Mouse (Mus musculus) B cell, adult 2 months (primary cell): ENCODE data around the gene Psme3.
"Not testable (repeated sequence)": the region's sequence is repeated elsewhere in the genome, so short reads cannot be mapped to it uniquely, and the experiment has no call there.

ENCODE experiments used
- DNase-seq, 2 experiments: peaks; one replicate each; pipeline ENCODE4 v3.0.0; 2022

Psme3 gene

GRCm38 (mm10) chr11:101314567-101314966, 1.4 kb upstream of the Psme3 start:
- no peak for DNase-seq

GRCm38 (mm10) chr11:101315082-101315650, 847 bp upstream of the Psme3 start:
- DNase-seq: no peak

- DNase-seq: no peak
Observed at GRCm38 (mm10) chr11:101316501-101316917, 496 bp downstream of the Psme3 start.

- DNase-seq: peak; percentile 28 to 42
Observed at GRCm38 (mm10) chr11:101323609-101324008, 7.6 kb downstream of the Psme3 start.

GRCm38 (mm10) chr11:101324763-101325162, 8.8 kb downstream of the Psme3 start, which contains the start of gene Aoc2:
TSS of gene Aoc2 (plus strand) at chr11:101325063.
- DNase-seq: no peak

- DNase-seq: not testable (repeated sequence)
Observed at GRCm38 (mm10) chr11:101325201-101325600, 9.2 kb downstream of the Psme3 start.

GRCm38 (mm10) chr11:101326147-101326546, 10.1 kb downstream of the Psme3 start:
- DNase-seq: no peak

GRCm38 (mm10) chr11:101327311-101327710, 11.3 kb downstream of the Psme3 start:
- no peak for DNase-seq

- no peak for DNase-seq
Observed at GRCm38 (mm10) chr11:101328941-101329635, 13.1 kb downstream of the Psme3 start.

- no peak for DNase-seq
Observed at GRCm38 (mm10) chr11:101330371-101330924, 14.4 kb downstream of the Psme3 start, which contains the start of gene Aoc3. TSS of gene Aoc3 (plus strand) at chr11:101330605.

- DNase-seq: not testable (repeated sequence)
Observed at GRCm38 (mm10) chr11:101330961-101331360, 14.9 kb downstream of the Psme3 start.

- no peak for DNase-seq
Observed at GRCm38 (mm10) chr11:101332537-101332936, 16.5 kb downstream of the Psme3 start.

- no peak for DNase-seq
Observed at GRCm38 (mm10) chr11:101334023-101334422, 18.0 kb downstream of the Psme3 start.

GRCm38 (mm10) chr11:101334516-101334915, 18.5 kb downstream of the Psme3 start:
- DNase-seq: no peak

GRCm38 (mm10) chr11:101335685-101336084, 19.7 kb downstream of the Psme3 start:
- peak in 1 of 2 experiments; percentile 17 for DNase-seq

- DNase-seq: no peak
Observed at GRCm38 (mm10) chr11:101338123-101338760, 22.2 kb downstream of the Psme3 start.

- no peak for DNase-seq
Observed at GRCm38 (mm10) chr11:101347083-101347775, 31.2 kb downstream of the Psme3 start.

- DNase-seq: no peak
Observed at GRCm38 (mm10) chr11:101348774-101349173, 32.8 kb downstream of the Psme3 start.

GRCm38 (mm10) chr11:101349216-101349615, 33.2 kb downstream of the Psme3 start:
- DNase-seq: no peak

- DNase-seq: no peak
Observed at GRCm38 (mm10) chr11:101351100-101351720, 35.2 kb downstream of the Psme3 start.

GRCm38 (mm10) chr11:101351721-101352111, 35.7 kb downstream of the Psme3 start:
- no peak for DNase-seq

- DNase-seq: no peak
Observed at GRCm38 (mm10) chr11:101353436-101353835, 37.4 kb downstream of the Psme3 start.
